Mouse (Mus musculus): ENCODE data around the gene Dusp21. TPM values are rescaled to one million over a fixed set of nuclear protein-coding genes. Genes with fewer than 3 reads are reported as not detected.

Gene Dusp21
- polyA plus RNA-seq (2015; fragmentation: Nextera tagmentation; extraction: Ambion mirVana): not detected in 2 replicates

DNA sequence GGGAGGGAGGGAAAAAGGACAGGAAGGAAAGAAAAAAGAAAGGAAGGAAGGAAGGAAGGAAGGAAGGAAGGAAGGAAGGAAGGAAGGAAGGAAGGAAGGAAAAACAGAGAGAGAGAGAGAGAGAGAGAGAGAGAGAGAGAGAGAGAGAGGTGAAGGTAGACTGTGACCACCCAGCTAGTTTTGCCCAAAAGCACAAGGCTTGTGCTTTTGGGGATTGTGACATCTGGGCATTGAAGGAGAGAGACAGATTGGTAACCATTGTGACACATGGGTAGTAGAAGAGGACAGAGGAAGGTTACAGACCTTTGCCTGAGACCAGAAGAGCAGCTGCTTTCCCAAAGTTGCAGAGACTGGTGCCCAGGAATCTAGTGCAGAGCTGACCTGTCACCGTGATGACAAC, at the start of gene Dusp21:
TSS of gene Dusp21 (plus strand) at position 301 of the 400 bp plus-strand sequence.
- no peak for DNase-seq (ENCODE audit: low spot score)

DNA sequence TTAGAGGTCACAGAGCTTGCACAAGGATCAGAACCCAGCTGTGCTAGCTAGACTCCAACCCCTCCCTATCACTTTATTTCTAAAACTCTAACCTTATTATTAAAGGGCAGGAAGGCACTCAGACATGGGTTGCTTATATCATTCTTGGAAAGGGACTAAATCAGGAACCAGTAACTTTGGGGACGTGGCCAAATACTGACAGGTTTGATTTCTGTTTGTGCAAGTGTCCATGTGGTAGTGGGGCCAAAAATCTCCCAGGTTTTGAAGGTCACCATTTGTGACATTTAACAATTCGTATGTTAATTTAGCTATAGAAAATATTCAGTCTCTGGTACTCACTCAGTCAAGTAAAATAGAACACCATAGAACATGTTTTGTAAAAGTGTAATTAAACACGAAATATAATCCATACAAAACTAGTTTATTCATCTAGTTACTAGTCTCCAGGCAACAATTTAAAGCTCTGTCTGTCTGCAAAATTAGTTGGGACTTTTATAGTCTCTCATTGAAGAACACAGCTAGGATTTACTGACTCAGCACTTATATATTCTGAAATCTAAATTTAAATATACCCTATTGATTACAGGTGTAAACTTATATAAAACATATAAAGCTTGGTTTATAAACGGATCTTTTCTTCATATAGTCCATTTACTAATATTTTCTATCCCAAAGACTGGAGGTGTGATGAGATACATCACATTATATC, 15.2 kb downstream of the Dusp21 start:
- DNase-seq (ENCODE audit: low spot score): no peak

DNA sequence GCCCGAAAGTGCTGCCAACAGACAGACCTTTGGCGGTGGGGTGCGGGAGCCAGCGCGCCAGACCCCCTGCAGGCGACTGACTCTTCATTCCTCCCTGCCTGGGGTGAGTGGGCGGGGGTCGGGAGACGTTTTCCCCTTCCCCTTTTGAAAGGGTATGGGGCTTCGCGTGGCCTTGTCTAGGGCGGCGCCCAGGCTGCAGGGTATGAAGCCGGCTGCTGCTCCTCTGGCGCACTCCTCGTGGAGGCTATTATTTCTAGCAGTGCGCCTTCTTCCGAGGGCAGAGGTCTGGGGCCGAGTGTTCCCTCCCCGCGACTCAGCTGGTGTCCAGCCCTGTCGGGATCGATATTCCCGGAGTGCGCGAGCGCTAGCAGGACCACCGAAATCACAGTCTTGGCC, 16.1 kb downstream of the Dusp21 start:
- DNase-seq (ENCODE audit: low spot score): peak; percentile 43

GRCm38 (mm10) chrX:18162192-18162857, 16.7 kb downstream of the Dusp21 start, which contains the start of gene Kdm6a:
Gene Kdm6a (plus strand): TSS chrX:18162575.
- DNase-seq (ENCODE audit: low spot score): peak; percentile 98

DNA sequence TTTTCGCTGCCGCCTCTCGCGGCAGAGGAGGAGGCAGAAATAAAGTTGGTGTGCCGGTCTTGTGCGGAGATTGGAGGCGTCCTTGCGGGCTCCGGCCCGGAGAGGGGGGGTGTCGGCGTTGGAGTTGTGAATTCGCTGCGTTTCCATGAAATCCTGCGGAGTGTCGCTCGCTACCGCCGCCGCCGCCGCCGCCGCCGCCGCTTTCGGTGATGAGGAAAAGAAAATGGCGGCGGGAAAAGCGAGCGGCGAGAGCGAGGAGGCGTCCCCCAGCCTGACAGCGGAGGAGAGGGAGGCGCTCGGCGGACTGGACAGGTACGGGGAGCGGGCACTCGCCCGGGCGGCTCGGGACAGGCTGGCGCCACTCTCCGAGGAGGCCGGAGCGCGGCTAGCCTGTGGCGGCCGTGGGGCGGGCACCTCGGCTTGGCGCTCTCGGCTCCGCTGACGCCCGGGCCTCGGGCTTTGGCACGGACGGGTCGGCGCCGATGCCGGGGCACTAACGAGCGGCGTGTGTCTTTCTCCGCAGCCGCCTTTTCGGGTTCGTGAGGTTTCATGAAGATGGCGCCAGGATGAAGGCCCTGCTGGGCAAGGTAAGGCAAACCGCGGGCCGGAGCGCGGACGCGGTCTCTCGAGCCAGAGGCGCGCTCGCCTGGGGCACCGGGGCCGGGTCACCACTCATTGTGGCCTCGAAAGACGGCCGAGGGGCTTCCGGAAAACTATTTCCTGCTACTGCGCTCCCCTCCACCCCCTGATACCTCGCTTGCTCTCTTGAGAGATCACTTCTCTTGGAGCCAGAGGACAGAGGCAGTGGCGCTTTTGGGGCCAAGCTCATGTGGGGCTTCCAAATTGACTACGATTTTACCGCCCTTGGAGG, 17.4 kb downstream of the Dusp21 start:
- peak; percentile 63 for DNase-seq (ENCODE audit: low spot score)

- peak; percentile 51 for DNase-seq (ENCODE audit: low spot score)
Observed at GRCm38 (mm10) chrX:18163917-18164624, 18.4 kb downstream of the Dusp21 start.

GRCm38 (mm10) chrX:18165121-18165520, 19.5 kb downstream of the Dusp21 start:
- DNase-seq (ENCODE audit: low spot score): no peak

GRCm38 (mm10) chrX:18166961-18167360, 21.3 kb downstream of the Dusp21 start:
- no peak for DNase-seq (ENCODE audit: low spot score)

DNA sequence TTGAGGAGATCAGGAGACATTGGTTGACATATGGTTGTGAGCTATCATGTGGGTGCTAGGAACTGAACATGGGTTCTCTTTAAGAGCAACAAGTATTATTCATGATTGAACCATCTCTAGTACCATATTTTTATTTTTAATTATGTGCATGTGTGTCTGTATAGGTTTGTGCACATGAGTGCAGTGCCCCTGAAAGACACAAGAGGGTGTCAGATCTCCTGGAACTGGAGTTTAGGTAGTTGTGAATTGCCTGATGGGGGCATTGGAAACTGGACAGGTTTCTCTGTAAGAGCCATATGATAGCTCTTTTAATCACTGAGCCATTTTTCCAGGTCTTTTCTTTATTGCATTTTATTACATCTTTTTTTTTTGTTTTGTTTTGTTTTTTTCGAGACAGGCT, 23.3 kb downstream of the Dusp21 start:
- no peak for DNase-seq (ENCODE audit: low spot score)

GRCm38 (mm10) chrX:18174831-18175230, 29.2 kb downstream of the Dusp21 start:
- no peak for DNase-seq (ENCODE audit: low spot score)

GRCm38 (mm10) chrX:18177803-18178202, 32.1 kb downstream of the Dusp21 start:
- no peak for DNase-seq (ENCODE audit: low spot score)

- DNase-seq (ENCODE audit: low spot score): no peak
Observed at GRCm38 (mm10) chrX:18179492-18179891, 33.8 kb downstream of the Dusp21 start.

- no peak for DNase-seq (ENCODE audit: low spot score)
Observed at GRCm38 (mm10) chrX:18187203-18187602, 41.5 kb downstream of the Dusp21 start.

DNA sequence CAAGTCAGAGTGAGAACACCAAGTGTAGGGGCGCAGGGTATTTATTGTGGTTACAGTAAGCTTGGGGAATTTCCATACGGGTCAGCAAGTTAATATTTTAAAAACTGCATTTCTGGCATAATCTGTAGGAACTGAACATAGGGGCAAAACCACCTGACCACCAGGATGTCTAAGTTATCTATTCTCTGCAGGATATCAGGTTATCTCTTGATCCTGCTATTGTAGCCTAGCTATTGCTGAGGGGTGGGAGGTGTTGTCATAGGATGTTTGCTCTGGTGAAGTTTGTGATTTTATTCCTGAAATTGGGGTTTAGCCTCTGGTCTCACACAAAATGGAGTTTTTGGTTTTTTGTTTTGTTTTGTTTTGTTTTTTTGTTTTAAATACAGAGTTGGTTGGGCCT, 42.6 kb downstream of the Dusp21 start:
- no peak for DNase-seq (ENCODE audit: low spot score)

Other genes starting within 250 kb of the Dusp21 start
- gene Kdm6a, start 16.7 kb downstream of the Dusp21 start, polyA plus RNA-seq (2015; fragmentation: Nextera tagmentation; extraction: Ambion mirVana): 26.6 and 26.7 TPM in 2 replicates

Measured in thymus, postnatal 0 days (tissue).